Mouse (Mus musculus): Measurements from ENCODE around the gene Prdm10.

The Prdm10 gene

DNA sequence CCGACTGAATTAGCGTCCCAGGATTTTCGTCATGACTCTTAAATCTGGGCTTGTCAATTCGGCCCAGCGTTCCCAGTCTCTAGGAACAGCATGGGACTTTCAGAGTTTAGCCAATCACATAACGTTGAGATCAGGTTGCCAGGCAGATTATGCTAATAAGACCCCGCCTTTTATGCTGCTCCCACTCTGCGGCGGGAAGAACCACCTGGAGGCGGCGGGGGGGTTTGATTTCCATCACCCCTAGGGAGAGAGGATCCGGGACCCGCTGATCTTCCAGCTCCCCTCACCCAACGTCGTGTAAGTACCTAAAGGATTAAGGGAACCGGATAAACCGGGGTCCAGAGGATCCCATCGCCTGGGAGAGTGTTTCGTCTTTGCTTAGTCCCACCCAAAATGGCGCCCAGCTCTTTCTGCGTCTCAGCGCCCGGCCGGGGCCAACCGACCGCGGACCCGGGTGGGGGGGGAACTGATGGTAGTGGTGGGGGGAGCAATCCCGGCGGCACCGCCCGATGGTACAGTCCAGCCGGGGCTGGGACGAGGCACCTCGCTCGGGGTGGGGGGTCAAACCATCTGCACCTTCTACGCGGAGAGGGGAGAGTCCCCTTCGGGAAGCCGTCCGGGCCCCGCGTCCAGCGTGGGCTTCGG lies at the start of gene Prdm10:
TSS of gene Prdm10 (plus strand) at position 173 of the 645 bp plus-strand sequence.
- peak; percentile 97 for DNase-seq (ENCODE audit: low spot score)

DNA sequence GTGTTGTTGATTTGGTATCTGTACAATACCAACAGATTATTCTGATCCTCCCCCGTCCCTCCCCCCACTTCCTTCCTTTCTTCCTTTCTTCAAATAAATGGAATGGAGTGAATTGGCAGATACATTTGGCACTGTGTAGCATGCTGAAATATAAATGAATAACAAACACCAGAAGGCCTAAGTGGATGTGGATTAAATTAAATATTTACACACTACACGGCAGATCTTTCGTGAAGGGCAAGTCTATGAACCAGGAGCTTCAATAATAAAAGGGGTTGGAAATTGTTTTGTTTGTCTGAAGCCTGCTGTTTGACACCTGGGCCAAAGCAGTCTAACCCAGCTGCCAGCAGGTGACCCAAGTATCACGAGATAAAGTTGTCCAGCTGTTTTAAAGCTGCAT lies 45.3 kb upstream of the Prdm10 start:
- no peak for DNase-seq (ENCODE audit: low spot score)

DNA sequence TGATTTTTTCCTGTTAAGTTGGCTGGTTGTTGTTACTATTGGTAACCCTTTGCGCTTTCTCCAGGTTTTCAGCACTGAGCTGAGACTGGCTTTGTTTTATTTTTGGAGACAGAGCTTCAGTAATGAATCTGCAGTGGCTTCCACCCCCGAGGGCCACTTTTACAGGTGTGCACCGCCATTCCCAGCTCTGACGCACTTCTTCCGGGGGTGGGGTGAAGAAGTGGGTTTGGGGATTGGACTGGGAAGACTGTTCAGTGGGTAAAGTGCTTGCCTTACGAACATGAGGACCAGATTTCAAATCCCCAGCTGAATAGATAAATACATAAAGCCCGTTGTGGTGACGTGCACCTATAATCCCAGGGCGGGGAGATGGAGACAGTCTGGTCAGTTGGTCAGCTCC lies 44.8 kb upstream of the Prdm10 start:
- DNase-seq (ENCODE audit: low spot score), result no peak

DNA sequence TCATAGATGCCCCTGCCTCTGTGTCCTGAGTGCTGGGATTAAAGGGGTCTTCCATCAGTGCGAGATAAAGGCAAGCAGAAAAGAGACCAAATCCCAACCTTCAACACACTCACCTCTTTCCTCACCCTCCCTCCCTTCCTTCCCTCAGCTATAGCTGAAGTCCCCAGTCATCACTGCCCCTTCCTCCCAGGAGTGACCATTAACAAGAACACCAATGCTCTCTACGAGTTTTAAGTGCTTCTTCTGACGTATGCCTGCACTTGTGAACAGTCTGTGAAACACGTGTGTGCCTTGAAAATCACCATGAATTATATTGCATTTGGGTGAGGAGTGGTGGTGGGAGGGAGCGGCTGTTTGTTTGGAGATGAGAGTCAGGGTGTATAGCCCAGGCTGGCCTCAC lies 44.3 kb upstream of the Prdm10 start:
- DNase-seq (ENCODE audit: low spot score), result no peak

DNA sequence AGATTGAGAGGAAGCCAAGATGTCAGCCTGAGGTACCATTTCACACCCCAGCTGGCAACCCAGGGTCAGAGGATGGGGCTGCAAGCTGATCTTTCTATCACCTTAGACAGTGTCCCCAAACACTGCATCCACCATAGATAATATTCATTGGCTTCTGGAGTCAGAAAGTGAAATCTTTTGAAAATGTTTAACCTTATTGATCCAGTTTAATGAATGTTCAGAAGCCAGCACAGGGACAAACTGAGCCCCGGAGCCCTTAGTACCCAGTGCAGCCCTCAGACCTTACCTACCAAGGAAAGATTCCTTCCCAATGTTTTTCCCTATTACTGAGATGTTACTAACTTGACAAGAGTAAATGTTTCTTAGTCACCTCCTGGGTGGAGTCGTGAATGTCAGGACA lies 41.8 kb upstream of the Prdm10 start:
- no peak for DNase-seq (ENCODE audit: low spot score)

DNA sequence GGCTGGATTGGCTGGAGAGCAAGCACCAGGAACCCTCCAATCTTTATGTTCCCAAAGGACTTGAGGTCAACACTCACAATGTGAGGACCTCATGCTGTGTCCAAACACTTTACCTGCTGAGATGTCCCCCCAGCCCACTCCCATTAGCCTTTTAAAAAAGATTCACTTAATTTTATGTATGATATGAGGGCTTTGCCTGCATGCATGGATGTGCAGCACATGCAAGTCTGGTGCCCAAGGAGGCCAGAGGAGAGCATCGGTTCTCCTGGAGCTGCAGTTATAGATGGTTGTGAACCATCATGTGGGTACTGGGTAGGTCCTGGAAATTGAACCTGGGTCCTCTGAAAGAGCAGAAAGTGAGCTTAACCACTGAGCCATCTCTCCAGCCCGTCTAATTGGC lies 40.8 kb upstream of the Prdm10 start:
- no peak for DNase-seq (ENCODE audit: low spot score)

DNA sequence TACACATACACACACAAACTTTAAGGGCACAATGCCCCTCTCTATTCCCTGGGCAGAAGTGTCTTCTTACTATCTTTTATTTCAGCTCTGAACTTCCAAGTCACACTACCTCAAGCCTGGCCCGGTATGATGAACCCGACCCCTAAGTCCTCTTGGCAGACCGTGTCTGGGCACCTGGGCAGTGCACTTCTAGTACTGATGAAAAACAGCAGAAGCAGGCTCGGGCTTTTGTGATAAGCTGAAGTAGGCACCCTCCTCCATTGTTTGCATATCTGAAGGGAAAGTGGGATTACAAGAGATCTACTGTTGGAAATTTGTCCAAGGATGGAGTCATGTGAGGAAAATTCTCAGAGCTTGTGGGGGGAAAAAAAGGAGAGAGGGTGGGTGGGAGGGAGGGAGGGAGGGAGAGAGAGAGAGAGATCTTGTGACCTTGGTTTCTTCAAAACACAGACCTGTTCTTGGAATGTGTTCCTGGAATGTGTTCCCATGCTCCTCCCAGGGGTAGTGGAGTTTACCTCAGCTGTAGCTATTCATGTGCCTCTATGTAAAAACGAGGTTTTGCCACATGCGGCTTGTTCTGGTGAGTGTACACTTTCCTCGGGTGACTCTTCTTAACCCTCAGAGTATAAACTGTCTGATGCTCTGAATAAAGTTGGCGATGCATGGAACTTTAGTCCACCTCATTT lies 39.7 kb upstream of the Prdm10 start:
- no peak for DNase-seq (ENCODE audit: low spot score)

DNA sequence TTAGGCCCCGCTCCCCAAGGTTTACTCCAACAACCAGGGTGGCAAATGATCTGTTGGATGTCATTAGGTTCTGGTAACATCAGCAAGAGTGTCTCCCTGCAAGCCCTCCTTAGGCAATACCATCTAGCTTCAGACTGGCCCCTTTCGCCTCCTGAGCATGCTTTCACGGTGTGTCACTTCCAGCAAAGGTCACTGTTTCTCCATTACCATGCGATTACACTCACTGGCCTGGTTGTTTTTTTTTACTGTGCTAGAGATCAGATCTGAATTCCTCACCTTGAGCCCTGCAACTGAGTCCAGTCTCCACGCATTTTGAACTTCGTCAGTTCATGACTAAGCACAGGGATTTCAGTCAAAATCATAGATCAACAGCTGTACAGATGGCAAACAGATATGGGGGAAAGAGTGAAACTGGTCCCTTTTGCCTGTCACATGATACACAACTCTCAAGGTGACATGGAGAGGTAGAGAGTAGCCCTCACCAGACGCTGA lies 39.1 kb upstream of the Prdm10 start:
- DNase-seq (ENCODE audit: low spot score), result no peak

DNA sequence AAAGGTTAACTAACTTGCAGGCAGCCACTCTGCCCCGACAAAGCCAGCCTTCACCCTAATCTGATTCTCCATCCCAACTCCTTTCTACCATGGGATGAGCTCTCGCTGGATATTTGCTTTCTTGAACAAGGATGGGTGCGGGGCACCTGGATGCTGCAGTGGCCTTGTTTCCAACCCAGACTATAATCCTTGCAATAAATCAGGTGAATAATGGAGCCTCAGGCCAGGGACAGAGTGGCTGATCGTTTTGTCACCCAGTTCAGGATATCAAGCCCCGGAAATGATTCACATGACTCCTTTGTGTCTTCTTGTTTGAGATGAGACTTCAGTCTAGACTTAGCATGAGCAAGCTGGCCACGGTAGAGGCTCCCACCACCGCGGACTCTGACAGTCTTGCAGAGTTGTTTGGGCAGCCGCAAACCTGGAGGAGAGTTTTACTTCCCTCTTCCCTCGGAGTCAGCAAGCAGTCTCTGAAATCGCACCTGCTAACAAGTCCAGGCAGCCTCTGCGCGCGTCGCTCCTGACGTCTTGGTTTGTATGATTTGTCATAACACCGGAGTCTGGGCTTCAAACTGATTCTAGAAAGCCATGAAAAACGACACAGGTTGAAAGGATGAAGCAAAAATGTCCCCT lies 36.9 kb upstream of the Prdm10 start:
- DNase-seq (ENCODE audit: low spot score), result no peak

DNA sequence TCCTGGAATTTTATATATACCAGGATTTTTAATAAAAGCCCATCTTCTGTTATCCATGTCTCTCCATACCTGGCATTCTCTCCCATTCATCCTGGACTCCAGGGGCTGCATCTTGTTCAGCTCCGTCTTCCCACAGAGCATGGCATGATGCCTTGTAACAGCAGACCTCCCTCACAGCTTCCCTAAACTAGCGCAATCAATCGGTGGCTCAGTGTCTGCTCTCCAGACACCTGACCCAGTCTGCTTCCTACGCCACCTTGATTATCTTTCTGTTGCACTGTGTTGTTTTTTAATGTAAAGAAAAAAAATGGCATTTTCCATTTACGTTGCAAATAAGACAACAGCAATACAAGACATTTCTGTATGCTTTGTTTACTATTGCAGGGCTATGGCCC lies 36.4 kb upstream of the Prdm10 start:
- no peak for DNase-seq (ENCODE audit: low spot score)

DNA sequence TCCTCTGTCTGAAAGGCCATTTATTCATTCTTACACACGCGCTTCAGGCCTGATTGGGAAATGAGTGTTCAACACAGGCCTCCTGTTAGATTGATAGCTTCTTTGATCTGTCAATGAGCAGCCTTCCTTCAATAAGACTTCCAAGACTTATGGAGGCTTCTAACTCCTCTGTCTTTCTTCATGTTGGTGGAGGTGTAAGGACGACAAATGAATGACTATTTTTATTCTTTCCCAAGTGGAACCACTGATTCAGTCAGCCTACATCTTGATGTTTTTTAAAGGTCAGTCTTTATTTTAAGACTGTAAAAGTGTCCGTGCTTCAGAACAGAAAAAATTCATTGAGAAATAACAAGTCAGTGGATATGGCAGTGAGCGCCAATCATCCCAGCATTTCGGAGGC lies 35.3 kb upstream of the Prdm10 start:
- DNase-seq (ENCODE audit: low spot score), result no peak

DNA sequence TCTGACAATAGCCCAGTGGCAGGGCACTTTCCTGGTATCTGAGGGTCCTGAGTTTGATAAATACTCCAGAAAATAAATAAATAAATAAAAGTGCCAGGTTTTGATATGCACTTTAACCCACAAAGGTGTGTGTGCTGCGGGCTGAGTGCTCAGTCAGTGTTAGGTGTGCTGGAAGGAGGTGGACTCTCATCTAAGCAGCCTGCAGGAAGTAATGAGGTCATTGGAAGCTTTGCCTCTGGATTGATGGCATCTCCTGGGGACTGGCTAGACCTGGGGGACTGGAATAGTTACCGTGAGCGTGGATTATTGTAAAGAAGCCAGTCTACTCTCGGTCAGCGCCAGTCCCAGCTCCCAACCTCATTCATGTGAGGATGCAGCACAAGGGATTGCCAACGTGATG lies 33.9 kb upstream of the Prdm10 start:
- DNase-seq (ENCODE audit: low spot score), result no peak

DNA sequence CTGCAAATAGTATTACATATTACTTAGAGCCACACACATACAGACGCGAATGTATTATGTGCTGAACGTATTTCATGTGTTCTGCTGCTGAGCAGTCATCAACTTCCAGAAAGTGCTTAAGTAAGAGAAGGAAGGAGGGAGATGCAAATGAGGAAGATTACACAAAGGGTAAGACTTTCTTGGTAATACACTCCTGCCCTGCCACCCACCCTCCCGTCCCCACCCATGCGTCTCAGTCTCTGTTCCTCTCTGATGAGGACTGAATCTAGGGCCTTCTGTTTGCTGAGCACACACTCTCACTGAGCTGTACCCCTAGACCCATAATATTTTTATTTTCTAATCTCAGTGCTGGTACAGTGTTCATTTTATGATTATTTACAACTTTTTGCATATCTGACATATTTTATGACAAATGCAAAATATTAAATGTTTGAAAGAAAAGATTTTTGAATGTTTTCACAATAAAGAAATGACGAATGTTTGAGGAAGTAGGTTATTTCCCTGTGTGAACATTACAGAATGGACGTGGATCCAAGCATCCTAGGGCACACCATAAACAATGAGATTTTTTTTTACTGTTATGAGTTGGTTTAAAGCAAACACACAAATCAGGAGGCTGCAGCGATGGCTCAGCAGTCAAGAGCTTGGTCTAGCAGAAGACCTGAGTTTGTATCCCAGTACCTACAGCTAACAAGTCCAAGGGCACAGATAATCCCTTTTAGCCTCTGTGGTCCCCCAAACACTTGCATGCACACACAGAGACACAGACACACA lies 32.7 kb upstream of the Prdm10 start:
- DNase-seq (ENCODE audit: low spot score), result no peak

DNA sequence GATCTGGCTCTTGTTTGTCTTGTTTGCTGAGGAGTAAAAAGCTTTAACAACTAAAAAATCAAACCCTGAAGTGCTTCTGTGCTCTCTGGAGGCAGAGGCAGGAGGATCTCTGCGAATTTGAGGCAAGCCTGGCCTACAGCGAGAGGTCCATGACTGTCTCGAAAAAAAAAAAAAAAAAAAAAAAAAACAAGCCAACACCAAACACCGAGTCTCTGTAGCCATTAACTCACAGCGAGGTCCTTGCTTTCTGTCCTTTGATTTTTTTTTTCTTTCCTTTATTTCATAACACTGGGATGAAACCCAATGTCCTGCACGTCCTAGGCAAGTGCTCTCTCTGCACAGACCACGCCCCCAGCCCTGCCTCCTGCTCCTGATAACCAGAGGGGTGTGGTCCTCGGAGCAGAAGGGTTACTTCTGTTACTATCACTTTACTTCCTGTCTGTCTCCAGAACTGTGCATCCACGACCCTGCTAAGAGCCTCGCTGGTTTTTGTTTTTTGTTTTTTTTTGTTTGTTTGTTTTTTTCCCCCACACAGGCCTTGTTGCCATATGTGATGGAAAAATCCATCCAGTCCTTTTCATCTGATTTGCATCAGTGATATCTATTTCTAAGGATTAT lies 28.0 kb upstream of the Prdm10 start:
- peak; percentile 86 for DNase-seq (ENCODE audit: low spot score)

DNA sequence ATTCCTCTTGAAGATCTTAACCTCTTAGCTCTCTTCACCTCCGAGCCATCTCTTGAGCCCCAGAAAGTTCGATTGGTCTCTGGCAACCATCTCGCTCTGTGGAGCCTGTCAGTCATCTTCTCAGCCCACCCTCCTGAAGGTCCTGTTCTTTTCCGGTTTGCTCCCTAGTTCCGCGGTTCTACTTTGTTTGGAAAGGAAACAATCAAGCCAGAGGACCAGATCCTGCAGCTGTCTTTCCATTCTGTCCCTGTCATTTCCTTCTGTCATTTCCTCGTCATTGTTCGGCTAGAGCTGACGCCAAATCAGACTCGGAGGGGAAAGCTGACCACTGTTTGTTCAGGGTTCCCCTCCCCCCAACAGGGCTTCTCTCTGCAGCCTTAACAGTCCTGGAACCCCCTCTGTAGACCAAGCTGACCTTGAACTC lies 27.0 kb upstream of the Prdm10 start:
- DNase-seq (ENCODE audit: low spot score), result peak; percentile 54

DNA sequence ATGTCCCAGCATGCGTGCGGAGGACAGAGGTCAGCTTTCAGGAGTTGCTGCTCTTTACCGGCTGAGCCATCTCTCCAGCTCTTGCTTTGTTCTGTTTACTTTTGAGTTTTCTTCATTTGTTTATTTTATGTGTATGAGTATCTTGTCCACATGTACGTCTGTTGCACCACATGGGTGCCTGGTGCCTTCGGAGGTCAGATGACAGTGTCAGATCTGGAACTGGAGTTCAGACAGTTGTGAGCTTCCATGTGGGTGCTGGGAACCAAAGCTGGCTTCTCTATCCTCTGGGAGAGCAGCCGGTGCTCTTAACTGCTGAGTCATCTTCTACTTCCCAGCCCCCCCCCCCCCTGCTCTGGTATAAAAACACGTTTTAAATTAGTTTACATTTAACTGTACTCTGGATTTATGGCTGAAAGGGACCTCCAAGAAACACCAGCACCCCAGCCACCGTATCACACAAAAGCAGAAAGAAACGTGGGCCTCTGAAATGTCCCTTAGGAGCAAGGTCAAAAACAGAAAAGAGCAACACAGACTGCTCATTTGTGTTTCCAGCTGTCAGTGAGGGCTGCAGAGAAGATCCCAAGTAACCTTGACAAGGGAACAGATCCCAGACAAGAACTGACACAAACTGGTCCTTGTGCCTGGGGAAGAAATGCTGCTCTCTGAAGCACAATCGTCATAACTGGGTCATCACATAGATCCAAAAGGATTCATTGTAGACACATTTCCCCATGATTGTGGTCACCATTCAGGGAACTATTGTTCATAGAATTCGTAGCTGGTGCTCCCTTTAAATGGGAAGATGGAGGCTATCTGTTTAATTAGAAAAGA lies 26.3 kb upstream of the Prdm10 start:
- peak; percentile 34 for DNase-seq (ENCODE audit: low spot score)

DNA sequence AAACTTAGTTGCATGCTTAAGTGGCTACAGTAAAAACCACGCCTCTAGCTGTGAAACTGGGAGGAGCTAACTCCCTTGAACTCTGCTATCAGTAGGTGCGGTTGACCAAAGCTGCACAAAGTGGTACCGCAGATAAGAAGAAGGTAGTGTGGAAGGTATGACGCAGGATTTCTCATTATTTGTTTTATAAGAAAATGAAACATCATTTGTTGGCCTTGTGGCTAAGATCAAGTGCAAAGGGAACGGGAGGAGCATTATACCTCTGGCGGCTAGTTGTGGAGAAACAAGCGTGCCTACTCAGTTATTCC lies 25.7 kb upstream of the Prdm10 start:
- peak; percentile 95 for DNase-seq (ENCODE audit: low spot score)

DNA sequence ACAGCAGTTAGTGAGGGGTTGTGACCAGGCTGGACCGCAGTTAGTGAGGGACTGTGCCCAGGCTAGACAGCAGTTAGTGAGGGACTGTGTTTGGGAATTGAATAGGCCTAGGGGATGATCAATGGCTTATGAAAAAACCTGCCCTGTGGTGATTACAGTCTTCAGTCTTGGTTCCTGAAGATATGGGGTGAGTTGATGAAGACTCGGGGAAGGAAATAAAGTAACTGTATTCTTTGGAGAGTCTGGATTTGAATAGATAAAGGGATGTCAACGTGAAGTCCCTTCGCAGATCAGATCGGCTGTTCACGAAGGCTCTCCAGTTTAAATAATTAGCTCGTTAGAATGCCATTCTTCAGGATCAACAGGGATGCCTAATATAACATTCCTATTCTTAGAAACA lies 24.4 kb upstream of the Prdm10 start:
- peak; percentile 54 for DNase-seq (ENCODE audit: low spot score)

DNA sequence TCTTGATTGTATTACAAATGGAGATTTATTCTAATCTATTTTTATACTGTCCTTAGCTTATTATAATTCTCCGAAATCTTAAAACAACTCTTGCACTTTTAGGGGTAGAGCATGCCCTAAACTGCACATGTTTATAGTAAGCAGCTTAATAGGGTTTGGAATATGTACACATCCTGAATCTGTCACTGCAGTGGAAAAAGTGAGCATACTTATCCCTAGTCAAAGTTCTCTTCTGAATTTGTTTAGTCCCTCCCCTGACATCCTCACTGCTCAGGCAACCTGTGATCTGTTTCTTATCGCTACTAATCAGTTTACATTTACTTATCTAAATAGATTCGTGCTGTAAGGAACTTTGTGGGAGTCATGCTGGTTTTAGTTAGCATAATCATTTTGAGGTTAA lies 22.1 kb upstream of the Prdm10 start:
- DNase-seq (ENCODE audit: low spot score), result no peak

DNA sequence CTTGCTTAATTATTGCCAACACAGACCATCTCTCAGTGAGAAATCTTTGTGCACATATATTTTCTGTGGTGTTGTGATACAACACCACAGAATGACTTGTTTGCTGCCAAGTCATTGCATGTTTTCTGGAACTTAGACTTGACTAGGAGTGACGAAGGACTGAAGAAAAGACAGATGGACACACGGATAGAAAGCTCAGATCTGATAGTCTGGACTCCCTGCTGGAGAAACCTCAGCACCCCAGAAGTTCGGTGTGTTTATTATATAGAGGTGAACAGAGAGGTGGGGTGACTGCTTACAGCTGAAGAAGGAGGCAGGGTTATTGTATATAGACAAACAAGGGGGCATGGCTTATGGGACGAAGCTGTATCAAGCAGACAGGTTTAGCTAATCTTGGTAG lies 20.1 kb upstream of the Prdm10 start:
- DNase-seq (ENCODE audit: low spot score), result no peak

Data from c-Kit-positive CD71-positive TER-119-positive erythroid progenitor cells, embryonic 14.5 days (primary cell).